Mouse (Mus musculus): Measurements from ENCODE around the gene Isg20. TPM values are rescaled to one million over a fixed set of nuclear protein-coding genes. Genes with fewer than 3 reads are reported as not detected.

Isg20 gene
- polyA plus RNA-seq, 1 experiment from 2014 or later: 0.68 TPM

DNA sequence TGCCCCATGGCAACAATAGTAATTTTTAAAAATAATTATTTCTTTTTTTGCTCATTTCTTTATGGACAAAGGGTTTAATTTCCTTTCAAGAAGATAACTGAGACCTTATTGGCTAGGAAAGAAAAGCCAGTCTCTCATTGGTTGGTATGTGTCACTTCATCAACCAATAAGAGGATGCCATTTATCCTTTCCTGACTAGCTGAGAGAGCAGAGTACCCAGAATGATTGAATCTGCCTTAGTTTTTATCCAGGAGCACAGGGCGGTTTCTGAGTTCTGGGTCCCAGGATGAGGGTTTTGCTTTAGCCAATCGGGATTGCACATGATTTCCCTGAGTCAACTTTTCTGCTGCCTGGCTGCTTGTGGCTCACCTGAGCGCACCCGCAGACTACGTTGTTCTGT is 27.8 kb upstream of the Isg20 start:
- Histone ChIP-seq H3K4me3 (no peak overlapping the region), H3K36me3 (no peaks in the 10 kb centered on the region), H3K27me3 (ENCODE audit: insufficient read depth, poor library complexity, severe bottlenecking) (peaks cover 97% of the 10 kb centered on the region), H3K9me3 (no peaks in the 10 kb centered on the region), H3K4me1 (peaks cover 14% of the 10 kb centered on the region), H3K27ac (no peak overlapping the region)
- no peak for DNase-seq (ENCODE audit: low spot score)
- WGBS: 71% methylated on average over 5 of the region's 5 CpGs

DNA sequence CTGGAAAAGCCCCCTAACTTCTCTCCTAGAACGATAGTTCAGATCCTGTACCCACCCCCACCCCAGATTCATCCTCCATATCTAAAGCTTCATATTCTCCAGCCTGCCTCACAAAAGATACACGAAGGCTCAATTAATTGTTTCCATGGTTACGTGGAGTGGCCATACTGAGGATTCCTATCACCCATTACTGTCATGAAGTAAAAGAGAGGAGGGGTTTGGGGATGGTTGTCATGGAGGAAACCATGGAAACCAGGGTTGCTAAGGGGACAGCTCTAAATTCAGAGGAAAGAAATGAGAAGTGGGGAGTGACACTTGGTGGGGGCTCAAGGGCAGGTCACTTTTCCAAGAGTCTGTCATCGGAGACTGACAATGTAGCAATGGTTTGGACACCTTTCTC is 26.7 kb upstream of the Isg20 start:
- no peak for DNase-seq (ENCODE audit: low spot score)
- H3K4me1 ChIP-seq: peaks cover 14% of the 10 kb centered on the region
- WGBS: 82% methylated on average over 4 of the region's 4 CpGs

DNA sequence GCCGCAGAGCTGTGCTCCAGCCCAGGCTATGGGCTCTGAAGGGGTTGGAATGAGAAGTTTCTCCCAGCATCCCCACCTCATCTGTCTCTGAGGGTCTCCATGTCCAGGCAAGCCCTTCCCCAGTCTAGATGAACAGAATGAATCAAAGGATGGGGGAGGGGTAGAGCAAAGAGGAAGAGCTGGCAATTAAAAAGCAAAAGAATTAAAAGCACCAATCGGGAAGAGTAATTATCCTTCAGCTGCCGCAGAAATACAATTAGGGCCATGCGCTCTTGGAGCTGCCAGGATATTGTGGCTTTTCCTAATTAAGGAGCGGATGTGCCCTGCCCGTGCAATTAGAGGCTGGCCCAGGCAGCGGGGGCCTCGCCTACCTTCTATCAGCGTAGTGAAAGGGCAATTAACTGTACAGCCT is 25.8 kb upstream of the Isg20 start:
- no peaks in the 10 kb centered on the region for H3K36me3 ChIP-seq
- H3K27me3 ChIP-seq (ENCODE audit: insufficient read depth, poor library complexity, severe bottlenecking): peaks cover 78% of the 10 kb centered on the region
- no peaks in the 10 kb centered on the region for H3K9me3 ChIP-seq
- no peak overlapping the region for H3K4me3 ChIP-seq
- H3K4me1 ChIP-seq: peaks cover 11% of the 10 kb centered on the region
- 75% methylated on average over 9 of the region's 9 CpGs for WGBS
- H3K27ac ChIP-seq: no peak overlapping the region
- DNase-seq (ENCODE audit: low spot score): no peak

More for the DNA sequence above, 26.7 kb upstream of the Isg20 start:
- Histone ChIP-seq H3K27ac (no peak overlapping the region), H3K36me3 (no peaks in the 10 kb centered on the region), H3K27me3 (ENCODE audit: insufficient read depth, poor library complexity, severe bottlenecking) (peaks cover 88% of the 10 kb centered on the region), H3K9me3 (no peaks in the 10 kb centered on the region), H3K4me3 (no peak overlapping the region)

DNA sequence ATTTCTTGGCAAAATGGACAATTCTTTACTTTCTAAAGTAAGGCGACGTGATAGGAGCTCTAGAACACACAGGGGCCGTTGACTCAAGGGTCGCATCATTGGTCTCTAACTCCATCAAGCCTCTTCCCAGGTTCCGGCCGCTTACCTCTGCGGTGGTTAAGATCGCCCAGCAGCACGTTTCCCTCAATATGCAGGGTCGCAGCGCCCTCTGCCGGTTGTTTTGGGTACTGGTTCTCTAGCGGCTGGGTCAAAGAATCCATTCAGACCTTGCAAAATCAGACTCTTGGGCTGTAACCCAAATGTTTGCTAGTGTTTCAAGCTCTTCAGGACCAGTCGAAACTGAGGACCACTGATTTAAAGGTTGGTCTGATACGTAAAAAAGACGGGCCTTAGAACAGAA is 22.6 kb upstream of the Isg20 start:
- WGBS: 4% methylated on average over 16 of the region's 16 CpGs

DNA sequence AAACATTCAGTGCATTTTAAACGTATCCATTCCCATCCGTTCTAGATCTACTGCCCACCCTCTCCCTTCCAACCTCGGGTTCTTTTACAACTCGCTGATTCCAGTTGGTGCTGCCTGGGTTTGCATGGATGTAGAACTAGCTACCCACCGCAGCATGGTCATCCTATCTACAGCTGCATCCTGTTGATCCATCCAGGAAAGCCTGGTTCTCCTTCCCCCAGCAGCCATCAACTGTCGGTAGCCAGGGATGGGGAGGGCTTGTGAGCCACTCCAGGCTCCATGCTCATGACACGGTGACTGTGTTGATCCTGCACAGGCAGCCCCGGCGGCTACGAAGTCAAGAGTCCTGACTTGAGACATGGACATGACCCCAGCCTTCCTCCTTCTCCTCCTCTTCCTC is 19.3 kb upstream of the Isg20 start:
- DNase-seq (ENCODE audit: low spot score): no peak
- peaks cover 17% of the 10 kb centered on the region for H3K27me3 ChIP-seq (ENCODE audit: insufficient read depth, poor library complexity, severe bottlenecking)
- H3K9me3 ChIP-seq: no peaks in the 10 kb centered on the region
- H3K36me3 ChIP-seq: peaks cover 14% of the 10 kb centered on the region
- no peak overlapping the region for H3K4me3 ChIP-seq
- no peak overlapping the region for H3K27ac ChIP-seq
- peaks cover 16% of the 10 kb centered on the region for H3K4me1 ChIP-seq
- WGBS: 68% methylated on average over 10 of the region's 10 CpGs

More for the DNA sequence above, 22.6 kb upstream of the Isg20 start:
- Histone ChIP-seq H3K9me3 (no peaks in the 10 kb centered on the region), H3K27me3 (ENCODE audit: insufficient read depth, poor library complexity, severe bottlenecking) (peaks cover 49% of the 10 kb centered on the region), H3K27ac (no peak overlapping the region), H3K36me3 (no peaks in the 10 kb centered on the region), H3K4me3 (no peak overlapping the region), H3K4me1 (no peaks in the 10 kb centered on the region; the same call in 1 of the 2 replicates)
- DNase-seq (ENCODE audit: low spot score): peak; percentile 90

DNA sequence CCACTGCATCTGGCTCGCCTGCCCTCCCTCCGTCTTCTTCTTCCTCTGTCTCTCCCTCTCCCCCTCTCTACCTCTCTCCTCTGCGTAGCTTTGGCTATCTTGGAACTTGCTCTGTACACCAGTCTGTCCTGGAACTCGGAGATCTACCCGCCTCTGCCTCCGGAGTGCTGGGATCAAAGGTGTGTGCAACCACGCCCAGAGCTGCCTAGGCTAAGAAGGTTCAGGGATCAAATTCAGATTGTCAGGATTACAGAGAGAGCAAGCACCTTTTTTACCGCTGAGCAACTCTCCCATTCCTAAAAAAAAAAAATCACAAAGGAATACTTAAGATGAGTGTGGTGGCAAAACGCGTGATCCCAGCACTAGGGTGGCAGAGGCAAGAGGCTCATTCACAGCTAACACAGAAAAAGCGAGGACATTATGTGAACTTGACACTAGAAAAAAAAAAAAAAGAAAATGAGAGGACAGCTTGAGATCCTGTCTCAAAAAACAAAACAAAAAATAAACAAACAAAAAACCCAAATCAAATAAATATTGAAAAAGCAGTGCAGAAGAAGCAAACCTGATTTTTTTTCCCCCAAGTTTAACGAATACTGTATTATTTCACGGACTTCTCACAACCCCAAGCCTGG is 18.1 kb upstream of the Isg20 start:
- DNase-seq (ENCODE audit: low spot score): no peak

DNA sequence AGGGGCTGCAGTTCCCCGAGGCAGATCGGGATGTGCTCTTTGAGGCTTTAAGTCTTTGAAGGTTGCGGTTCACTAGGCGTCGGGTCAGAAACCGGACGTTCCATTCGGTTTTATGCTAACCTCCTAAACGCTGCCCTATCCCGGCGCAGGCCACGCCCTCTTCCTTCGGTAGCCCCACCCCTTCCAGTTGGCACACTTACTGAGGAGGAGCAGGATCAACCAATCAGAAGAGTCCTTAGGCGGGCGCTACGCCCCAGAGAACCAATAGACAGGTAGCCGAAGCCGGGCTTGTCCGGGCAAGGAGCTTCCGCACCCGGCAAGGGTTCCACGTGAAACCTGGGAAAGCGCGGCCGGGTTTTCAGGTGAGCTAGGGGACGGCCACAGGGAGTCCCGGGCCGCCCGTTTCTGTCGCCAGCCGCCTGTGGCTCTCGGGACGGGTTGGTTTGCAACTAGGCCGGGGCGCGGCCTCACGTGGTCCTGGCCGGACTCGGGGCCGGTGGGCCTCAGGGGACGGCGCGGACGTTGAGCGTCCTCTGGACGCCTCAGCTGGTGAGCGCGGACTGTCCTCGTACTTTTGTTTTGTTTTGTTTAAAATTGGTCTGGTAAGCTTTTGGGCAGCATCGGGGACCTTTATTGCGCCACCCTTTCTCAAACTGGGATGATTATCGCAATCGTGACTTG is 17.4 kb upstream of the Isg20 start, which contains the start of gene Aen:
TSS of gene Aen (plus strand) at position 202 of the 681 bp plus-strand sequence.
- DNase-seq (ENCODE audit: low spot score): peak; percentile 99
- Histone ChIP-seq H3K4me3 (peak within 1 kb of the TSS; percentile 91), H3K27ac (peak within 1 kb of the TSS; percentile 90), H3K9me3 (no peaks in the 10 kb centered on the region), H3K27me3 (ENCODE audit: insufficient read depth, poor library complexity, severe bottlenecking) (no peaks in the 10 kb centered on the region), H3K4me1 (peaks cover 16% of the 10 kb centered on the region), H3K36me3 (peaks cover 14% of the 10 kb centered on the region)
- 1% methylated on average over 53 of the region's 53 CpGs for WGBS

More for the DNA sequence above, 18.1 kb upstream of the Isg20 start:
- Histone ChIP-seq H3K27ac (peak overlapping the region; percentile 90), H3K4me3 (peak overlapping the region; percentile 91), H3K27me3 (ENCODE audit: insufficient read depth, poor library complexity, severe bottlenecking) (peaks cover 5% of the 10 kb centered on the region), H3K4me1 (peaks cover 16% of the 10 kb centered on the region), H3K36me3 (peaks cover 14% of the 10 kb centered on the region), H3K9me3 (no peaks in the 10 kb centered on the region)
- WGBS: 54% methylated on average over 13 of the region's 13 CpGs

DNA sequence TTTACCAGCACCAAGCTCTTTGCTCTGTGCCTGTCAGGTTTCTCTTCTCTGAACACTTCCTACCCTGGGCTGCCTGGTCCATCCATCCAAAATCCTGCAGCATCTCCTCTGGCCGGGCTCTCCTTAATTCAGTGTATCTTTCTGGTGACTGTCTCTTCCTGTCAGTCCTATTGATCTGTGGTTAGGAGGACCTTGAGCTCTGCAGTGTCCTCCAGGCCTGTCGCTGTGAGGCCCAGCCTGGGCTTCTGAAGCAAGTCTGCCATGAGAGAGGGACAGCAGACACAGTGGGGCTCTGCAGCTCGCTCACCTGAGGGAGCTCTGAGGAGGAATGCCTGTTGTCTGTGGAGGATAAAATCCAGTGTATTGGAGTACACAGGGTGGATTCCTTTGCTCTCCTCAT is 15.7 kb upstream of the Isg20 start:
- H3K4me1 ChIP-seq: peaks cover 16% of the 10 kb centered on the region
- no peaks in the 10 kb centered on the region for H3K9me3 ChIP-seq
- H3K27ac ChIP-seq: no peak overlapping the region
- WGBS: 88% methylated on average over 3 of the region's 3 CpGs
- peaks cover 24% of the 10 kb centered on the region for H3K36me3 ChIP-seq
- no peaks in the 10 kb centered on the region for H3K27me3 ChIP-seq (ENCODE audit: insufficient read depth, poor library complexity, severe bottlenecking)
- no peak overlapping the region for H3K4me3 ChIP-seq
- DNase-seq (ENCODE audit: low spot score): no peak

DNA sequence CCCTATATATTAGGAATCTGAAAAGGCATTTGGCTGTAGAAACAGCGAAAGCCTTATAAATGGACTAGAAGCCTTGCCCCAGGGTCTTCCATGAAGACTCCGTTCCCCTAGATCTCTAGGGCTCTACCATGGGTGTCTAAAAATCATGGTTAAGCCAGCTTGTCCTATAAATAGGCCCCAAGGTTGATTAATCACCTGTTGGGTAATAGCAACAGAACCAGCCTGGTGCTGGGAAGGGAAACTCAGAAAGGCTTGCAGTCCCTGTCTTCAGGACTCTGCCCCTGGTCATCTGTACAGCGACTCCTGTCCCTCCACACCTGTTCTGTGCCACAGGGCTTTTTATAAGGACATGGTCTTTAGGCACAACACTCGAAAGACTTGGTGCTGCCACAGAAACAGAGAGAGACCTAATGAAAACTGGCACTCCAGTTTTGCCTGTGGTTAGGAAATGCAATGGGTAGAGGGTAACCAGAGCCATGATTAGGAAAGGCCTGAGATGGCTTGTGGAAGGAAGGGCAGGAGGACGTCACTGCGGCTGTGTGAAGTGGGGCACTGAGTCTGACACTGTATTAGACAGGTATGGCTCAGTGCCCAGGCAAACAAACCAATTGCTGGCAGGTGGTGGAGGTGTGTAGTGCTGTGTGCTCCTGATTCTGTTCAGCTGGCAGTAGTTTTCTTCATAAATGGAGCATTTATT is 9.9 kb upstream of the Isg20 start:
- WGBS: 90% methylated on average over 6 of the region's 6 CpGs
- H3K9me3 ChIP-seq: no peaks in the 10 kb centered on the region
- DNase-seq (ENCODE audit: low spot score): no peak
- H3K4me1 ChIP-seq: no peaks in the 10 kb centered on the region
- no peak overlapping the region for H3K27ac ChIP-seq
- H3K36me3 ChIP-seq: peaks cover 63% of the 10 kb centered on the region
- H3K27me3 ChIP-seq (ENCODE audit: insufficient read depth, poor library complexity, severe bottlenecking): no peaks in the 10 kb centered on the region
- no peak overlapping the region for H3K4me3 ChIP-seq

DNA sequence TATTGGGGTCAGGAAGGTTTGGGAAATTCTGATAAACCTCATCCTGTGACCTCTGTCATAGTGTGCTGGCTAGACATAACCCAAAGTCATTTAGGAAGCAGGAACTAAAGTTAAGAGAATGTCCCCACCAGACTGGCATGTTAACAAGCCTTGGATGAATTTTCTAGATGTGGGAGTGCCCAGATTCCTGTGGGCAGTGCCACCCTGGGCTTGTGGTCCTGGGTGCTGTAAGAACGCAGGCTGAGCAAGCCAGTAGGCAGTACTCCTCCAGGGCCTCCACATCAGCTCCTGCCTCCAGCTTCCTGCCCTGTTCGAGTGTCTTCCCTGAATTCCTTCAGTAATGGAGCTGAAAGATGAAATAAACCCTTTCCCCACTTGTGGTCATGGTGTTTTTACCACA is 9.0 kb upstream of the Isg20 start:
- Histone ChIP-seq H3K4me3 (no peak overlapping the region), H3K36me3 (peaks cover 67% of the 10 kb centered on the region), H3K9me3 (no peaks in the 10 kb centered on the region), H3K27ac (no peak overlapping the region), H3K27me3 (ENCODE audit: insufficient read depth, poor library complexity, severe bottlenecking) (no peaks in the 10 kb centered on the region), H3K4me1 (no peaks in the 10 kb centered on the region)
- WGBS: 94% methylated on average over 2 of the region's 2 CpGs
- no peak for DNase-seq (ENCODE audit: low spot score)

DNA sequence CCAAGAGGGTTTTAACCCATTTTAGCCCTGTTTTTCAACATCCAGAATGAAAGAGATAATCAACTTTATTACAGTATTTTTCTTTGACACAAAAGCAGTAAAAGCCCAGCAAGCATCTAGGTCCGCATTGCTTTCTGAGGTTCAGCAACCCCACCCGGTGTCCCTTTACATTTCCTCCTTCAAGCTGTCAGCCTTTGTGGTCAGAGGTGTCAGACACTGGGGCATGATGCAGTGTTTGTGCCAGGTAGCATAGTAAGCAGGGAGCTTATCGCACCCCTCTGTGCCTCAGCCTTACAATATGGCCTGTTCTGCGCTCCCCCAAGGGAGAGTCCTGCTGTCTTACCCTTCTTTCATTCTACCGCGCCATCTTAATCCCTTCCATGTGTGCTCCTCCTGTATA is 4.2 kb upstream of the Isg20 start:
- Histone ChIP-seq H3K4me1 (peaks cover 21% of the 10 kb centered on the region), H3K27ac (no peak overlapping the region), H3K27me3 (ENCODE audit: insufficient read depth, poor library complexity, severe bottlenecking) (no peaks in the 10 kb centered on the region), H3K36me3 (peaks cover 50% of the 10 kb centered on the region), H3K4me3 (no peak overlapping the region), H3K9me3 (no peaks in the 10 kb centered on the region)
- 84% methylated on average over 6 of the region's 6 CpGs for WGBS
- DNase-seq (ENCODE audit: low spot score): no peak

DNA sequence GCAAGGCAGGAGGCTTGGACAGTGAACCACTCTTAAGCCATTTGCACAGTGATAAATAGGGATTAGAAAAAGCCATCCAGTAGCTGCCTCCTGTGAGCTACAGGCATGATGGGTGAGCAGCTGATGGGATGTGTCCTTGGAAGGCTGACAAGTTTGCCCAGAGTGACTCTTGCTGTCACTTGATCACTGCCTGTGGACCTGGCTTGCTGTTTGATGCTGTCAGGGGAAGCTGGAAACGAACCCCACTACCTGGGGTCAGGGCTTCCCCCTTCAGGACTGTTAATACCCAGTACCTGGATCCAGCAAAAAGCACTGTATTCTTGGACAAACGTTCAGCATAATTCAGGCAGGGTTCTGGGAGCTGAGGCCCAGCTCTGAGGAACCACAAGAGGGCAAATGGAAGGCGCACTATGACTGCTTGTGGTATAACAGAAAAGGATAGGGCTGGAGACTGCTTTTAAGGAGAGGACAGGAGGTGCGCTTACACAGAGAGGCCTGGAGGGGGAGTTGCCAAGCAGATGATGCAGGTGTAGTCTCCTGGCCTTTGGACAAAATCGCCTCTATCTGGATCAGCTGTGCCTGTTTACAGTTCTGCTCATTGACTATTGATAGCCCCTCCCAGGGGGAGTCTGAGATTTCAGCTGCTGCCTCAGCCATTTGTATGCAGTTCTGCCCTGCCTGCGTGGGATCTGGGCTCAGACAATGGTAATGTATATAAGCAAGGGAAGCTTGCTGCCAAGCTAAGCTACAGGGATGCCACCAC is 2.7 kb upstream of the Isg20 start:
- Histone ChIP-seq H3K27ac (no peak overlapping the region), H3K4me3 (no peak overlapping the region), H3K9me3 (no peaks in the 10 kb centered on the region), H3K27me3 (ENCODE audit: insufficient read depth, poor library complexity, severe bottlenecking) (no peaks in the 10 kb centered on the region), H3K4me1 (peaks cover 23% of the 10 kb centered on the region), H3K36me3 (peaks cover 35% of the 10 kb centered on the region)
- DNase-seq (ENCODE audit: low spot score): no peak
- 44% methylated on average over 6 of the region's 6 CpGs for WGBS

All from heart, embryonic 10.5 days (tissue).